Mouse (Mus musculus) myocyte (in vitro differentiated cells): Measurements from ENCODE around the gene Cnp.

ENCODE experiments used
- CEBPB ChIP-seq: IDR thresholded peaks from 2 replicates; pipeline ENCODE4 v1.6.1; 2011; ENCODE audit warnings: mild to moderate bottlenecking, moderate library complexity; ENCODE audit not compliant: poor library complexity, insufficient read depth, severe bottlenecking
- MAX ChIP-seq: IDR thresholded peaks from one replicate; pipeline ENCODE4 v1.6.1; 2011; ENCODE audit warnings: low read depth, mild to moderate bottlenecking, control low read depth
- MYOD1 ChIP-seq, 3 experiments: IDR thresholded peaks; one replicate each; pipeline ENCODE4 v1.6.1; 2011; ENCODE audit warnings: control low read depth in 2 of 3, low read depth in 2 of 3, mild to moderate bottlenecking in 2 of 3, moderate library complexity in 1 of 3; ENCODE audit not compliant: insufficient read length in 2 of 3, control insufficient read depth in 1 of 3
- MYOG ChIP-seq, 3 experiments: IDR thresholded peaks; one replicate each; pipeline ENCODE4 v1.6.1; 2011; ENCODE audit warnings: control low read depth in 2 of 3, low read depth in 2 of 3, mild to moderate bottlenecking in 2 of 3; ENCODE audit not compliant: insufficient read length in 2 of 3, control insufficient read depth in 1 of 3, insufficient read depth in 1 of 3
- POLR2A ChIP-seq: IDR thresholded peaks from one replicate; pipeline ENCODE4 v1.6.1; 2011; ENCODE audit warnings: low read depth, mild to moderate bottlenecking, control low read depth, moderate library complexity; ENCODE audit not compliant: insufficient read length
- POLR2AphosphoS2 ChIP-seq: IDR thresholded peaks from one replicate; pipeline ENCODE4 v1.6.1; 2011; ENCODE audit warnings: low read depth, control low read depth; ENCODE audit not compliant: insufficient read length
- TCF12 ChIP-seq: IDR thresholded peaks from one replicate; pipeline ENCODE4 v1.6.1; 2011; ENCODE audit warnings: mild to moderate bottlenecking, control low read depth; ENCODE audit not compliant: poor library complexity, insufficient read depth, severe bottlenecking
- USF1 ChIP-seq: IDR thresholded peaks from one replicate; pipeline ENCODE4 v1.6.1; 2011; ENCODE audit warnings: low read depth, mild to moderate bottlenecking, control low read depth, moderate library complexity

GRCm38 (mm10) chr11:100571202-100571567 lies 3.5 kb upstream of the Cnp start:
- TF ChIP-seq POLR2A: no peak
- no peak for TF ChIP-seq POLR2AphosphoS2
- TF ChIP-seq TCF12: no peak
- no peak for TF ChIP-seq MYOG (IDR thresholded peaks at IDR 0.05; ENCODE audit: control insufficient read depth in 1 of 3, insufficient read depth in 1 of 3, insufficient read length in 2 of 3, low read depth in 2 of 3)
- no peak for TF ChIP-seq MYOD1 (IDR thresholded peaks at IDR 0.05; ENCODE audit: control insufficient read depth in 1 of 3, insufficient read length in 2 of 3, low read depth in 2 of 3)
- no peak for TF ChIP-seq MAX
- no peak for TF ChIP-seq USF1
- no peak for TF ChIP-seq CEBPB
